Mouse (Mus musculus) limb, embryonic 15.5 days (tissue): ENCODE results near the gene Ceacam11. TPM values are rescaled to one million over a fixed set of nuclear protein-coding genes. Genes with fewer than 3 reads are reported as not detected.
"Not testable (repeated sequence)": the region's sequence is repeated elsewhere in the genome, so short reads cannot be mapped to it uniquely, and the experiment has no call there.

Experiments
- ATAC-seq: fragments of 200-750 bp; cut with Nextera tagmentation; 2 replicates; pipeline ENCODE4 v1.8.0; 2017; ENCODE audit warnings: low read depth, moderate TSS enrichment; ENCODE audit not compliant: insufficient number of reproducible peaks, low FRiP score, low TSS enrichment
- H3K27ac ChIP-seq: fragments of 300-500 bp; sonication (generic); 2 replicates; pipeline ENCODE4 v1.5.1; 2015; ENCODE audit warnings: moderate library complexity, mild to moderate bottlenecking, inconsistent platforms
- H3K27me3 ChIP-seq: fragments of 300-500 bp; sonication (generic); 2 replicates; pipeline ENCODE4 v1.6.1; 2015; ENCODE audit warnings: inconsistent platforms
- H3K36me3 ChIP-seq: fragments of 300-500 bp; sonication (generic); 2 replicates; pipeline ENCODE4 v1.6.1; 2015; ENCODE audit warnings: inconsistent platforms
- H3K4me1 ChIP-seq: fragments of 300-500 bp; sonication (generic); 2 replicates; pipeline ENCODE4 v1.6.1; 2015; ENCODE audit warnings: inconsistent platforms
- H3K4me2 ChIP-seq: fragments of 300-500 bp; sonication (generic); 2 replicates; pipeline ENCODE4 v1.6.1; 2015; ENCODE audit warnings: mild to moderate bottlenecking, inconsistent platforms
- H3K4me3 ChIP-seq: fragments of 300-500 bp; sonication (generic); 2 replicates; pipeline ENCODE4 v1.5.1; 2015; ENCODE audit warnings: mild to moderate bottlenecking, inconsistent platforms
- H3K9ac ChIP-seq: fragments of 300-500 bp; sonication (generic); 2 replicates; pipeline ENCODE4 v1.6.1; 2015; ENCODE audit warnings: inconsistent platforms
- H3K9me3 ChIP-seq: fragments of 300-500 bp; sonication (generic); 2 replicates; pipeline ENCODE4 v1.6.1; 2016; ENCODE audit warnings: inconsistent platforms
- WGBS: fragments of 180-500 bp; shearing (Covaris S2); methylation state at CpG from one replicate; pipeline ENCODE4 v1.1.7; 2015; 5-methylcytosine and 5-hydroxymethylcytosine counted together
- microRNA-seq: library from miRNA; unstranded; fragments of <30 nt; microRNA quantifications from one replicate; pipeline ENCODE4, GENCODE M21; 2016
- polyA plus RNA-seq: library from polyadenylated mRNA; unstranded; fragments of >200 nt; fragmentation: Nextera tagmentation; extraction: Ambion mirVana; gene quantifications from 2 replicates; pipeline ENCODE4 v1.2.1, GENCODE M21; 2015

The Ceacam11 gene
- not detected in 2 replicates for polyA plus RNA-seq

DNA sequence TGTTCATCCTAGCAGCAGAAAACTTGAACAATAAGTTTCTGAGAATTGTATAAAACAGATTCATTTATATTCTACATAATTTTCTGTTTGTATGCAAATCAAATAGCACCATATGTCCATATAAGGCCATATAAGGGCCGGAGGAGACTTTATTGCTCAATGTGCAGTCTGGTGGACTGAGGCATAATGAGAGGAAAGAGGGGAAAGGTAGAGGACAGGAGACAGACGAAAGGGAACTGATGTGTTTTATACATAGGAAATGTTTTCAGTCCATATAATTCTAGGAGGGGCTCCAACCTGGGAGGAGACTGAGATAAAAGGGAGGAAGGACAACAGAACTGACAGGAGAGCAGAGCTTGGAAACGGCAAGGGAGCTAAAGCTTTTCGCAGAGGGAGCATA is at the start of gene Ceacam11:
Ceacam11 (plus strand) TSS at position 301 of the 400 bp plus-strand sequence.
- Histone ChIP-seq H3K4me2 (no peak within 1 kb of the TSS), H3K36me3 (no peaks in the 10 kb centered on the region), H3K27ac (no peak within 1 kb of the TSS), H3K9ac (no peak within 1 kb of the TSS), H3K4me3 (no peak within 1 kb of the TSS), H3K9me3 (peaks cover 3% of the 10 kb centered on the region; the same call in 1 of the 2 replicates), H3K4me1 (no peaks in the 10 kb centered on the region), H3K27me3 (no peaks in the 10 kb centered on the region)
- ATAC-seq = no peak
- 75% methylated on average over 4 of the region's 4 CpGs for WGBS

GRCm38 (mm10) chr7:18001131-18001530 is 29.2 kb downstream of the Ceacam11 start:
- not testable (repeated sequence) for H3K9ac ChIP-seq, H3K27me3 ChIP-seq, H3K9me3 ChIP-seq, H3K4me3 ChIP-seq, H3K27ac ChIP-seq, H3K36me3 ChIP-seq, ATAC-seq, H3K4me1 ChIP-seq, H3K4me2 ChIP-seq
- WGBS = 100% methylated on average over 1 of the region's 1 CpGs

- no peaks in the 10 kb centered on the region for H3K4me1 ChIP-seq
- no peak within 1 kb of the TSS for H3K9ac ChIP-seq
- no peak within 1 kb of the TSS for H3K27ac ChIP-seq
- no peak for ATAC-seq
- H3K4me2 ChIP-seq = no peak within 1 kb of the TSS
- whole genome bisulfite sequencing = 78% methylated on average over 4 of the region's 4 CpGs
- H3K27me3 ChIP-seq = no peaks in the 10 kb centered on the region
- no peaks in the 10 kb centered on the region for H3K36me3 ChIP-seq
- H3K9me3 ChIP-seq = peaks cover 6% of the 10 kb centered on the region; the same call in 1 of the 2 replicates
- no peak within 1 kb of the TSS for H3K4me3 ChIP-seq
These were observed 37.7 kb downstream of the Ceacam11 start, which contains the start of gene Ceacam13 for GRCm38 (mm10) chr7:18009589-18009988. Ceacam13 (plus strand) TSS chr7:18009889.

Small RNA genes lying within 50 kb of the gene (microRNA-seq; reads per million reads assigned to microRNA genes)
- gene Gm22414 = not detected

Other genes starting within 250 kb of the Ceacam11 start
- not detected in 2 replicates for gene Ceacam14, start 159.5 kb upstream of the Ceacam11 start, polyA plus RNA-seq
- gene Gm5155, start 100.4 kb upstream of the Ceacam11 start, polyA plus RNA-seq = not detected in 2 replicates
- not detected in 2 replicates for gene Ceacam13, start 37.8 kb downstream of the Ceacam11 start, polyA plus RNA-seq
- gene Ceacam12, start 93.8 kb downstream of the Ceacam11 start, polyA plus RNA-seq = not detected in 2 replicates
- gene Igfl3, start 204.4 kb downstream of the Ceacam11 start, polyA plus RNA-seq = not detected in 2 replicates